Mouse (Mus musculus): ENCODE results near the gene Camta1.
A peak's percentile ranks its signal among the peaks of the same experiment; 100 is the strongest.

Camta1 gene

GRCm38 (mm10) chr4:151786946-151787705 is 74.5 kb downstream of the Camta1 start:
- no peak for DNase-seq (ENCODE audit: inconsistent age in 2 of 2, low spot score in 1 of 2)

- no peak for DNase-seq (ENCODE audit: inconsistent age in 2 of 2, low spot score in 1 of 2)
These were observed 81.2 kb downstream of the Camta1 start for GRCm38 (mm10) chr4:151780511-151780910.

- DNase-seq (ENCODE audit: inconsistent age in 2 of 2, low spot score in 1 of 2): no peak
These were observed 81.7 kb downstream of the Camta1 start for GRCm38 (mm10) chr4:151779962-151780459.

- peak in 1 of 2 experiments; percentile 55 for DNase-seq (ENCODE audit: inconsistent age in 2 of 2, low spot score in 1 of 2)
These were observed 83.2 kb downstream of the Camta1 start for GRCm38 (mm10) chr4:151778511-151778910.

GRCm38 (mm10) chr4:151777451-151777850 is 84.2 kb downstream of the Camta1 start:
- no peak for DNase-seq (ENCODE audit: inconsistent age in 2 of 2, low spot score in 1 of 2)

GRCm38 (mm10) chr4:151775441-151775840 is 86.2 kb downstream of the Camta1 start:
- DNase-seq (ENCODE audit: inconsistent age in 2 of 2, low spot score in 1 of 2): no peak

GRCm38 (mm10) chr4:151773651-151774050 is 88.0 kb downstream of the Camta1 start:
- no peak for DNase-seq (ENCODE audit: inconsistent age in 2 of 2, low spot score in 1 of 2)

- no peak for DNase-seq (ENCODE audit: inconsistent age in 2 of 2, low spot score in 1 of 2)
These were observed 88.7 kb downstream of the Camta1 start for GRCm38 (mm10) chr4:151773007-151773406.

- DNase-seq (ENCODE audit: inconsistent age in 2 of 2, low spot score in 1 of 2): no peak
These were observed 91.0 kb downstream of the Camta1 start for GRCm38 (mm10) chr4:151770697-151771096.

GRCm38 (mm10) chr4:151767786-151768185 is 93.9 kb downstream of the Camta1 start:
- no peak for DNase-seq (ENCODE audit: inconsistent age in 2 of 2, low spot score in 1 of 2)

- no peak for DNase-seq (ENCODE audit: inconsistent age in 2 of 2, low spot score in 1 of 2)
These were observed 94.3 kb downstream of the Camta1 start for GRCm38 (mm10) chr4:151767361-151767760.

GRCm38 (mm10) chr4:151765376-151765775 is 96.3 kb downstream of the Camta1 start:
- DNase-seq (ENCODE audit: inconsistent age in 2 of 2, low spot score in 1 of 2): no peak

GRCm38 (mm10) chr4:151763928-151764327 is 97.7 kb downstream of the Camta1 start:
- peak; percentile 13 to 53 for DNase-seq (ENCODE audit: inconsistent age in 2 of 2, low spot score in 1 of 2)

GRCm38 (mm10) chr4:151759095-151759494 is 102.6 kb downstream of the Camta1 start:
- DNase-seq (ENCODE audit: inconsistent age in 2 of 2, low spot score in 1 of 2): no peak

GRCm38 (mm10) chr4:151758337-151758736 is 103.3 kb downstream of the Camta1 start:
- no peak for DNase-seq (ENCODE audit: inconsistent age in 2 of 2, low spot score in 1 of 2)

- DNase-seq (ENCODE audit: inconsistent age in 2 of 2, low spot score in 1 of 2): no peak
These were observed 104.4 kb downstream of the Camta1 start for GRCm38 (mm10) chr4:151757261-151757660.

- DNase-seq (ENCODE audit: inconsistent age in 2 of 2, low spot score in 1 of 2): peak in 1 of 2 experiments; percentile 46
These were observed 105.3 kb downstream of the Camta1 start for GRCm38 (mm10) chr4:151756400-151756799.

GRCm38 (mm10) chr4:151753231-151753630 is 108.4 kb downstream of the Camta1 start:
- peak; percentile 13 to 57 for DNase-seq (ENCODE audit: inconsistent age in 2 of 2, low spot score in 1 of 2)

GRCm38 (mm10) chr4:151752551-151752950 is 109.1 kb downstream of the Camta1 start:
- DNase-seq (ENCODE audit: inconsistent age in 2 of 2, low spot score in 1 of 2): no peak

GRCm38 (mm10) chr4:151751270-151751945 is 110.3 kb downstream of the Camta1 start:
- DNase-seq (ENCODE audit: inconsistent age in 2 of 2, low spot score in 1 of 2): peak in 1 of 2 experiments; percentile 55

- DNase-seq (ENCODE audit: inconsistent age in 2 of 2, low spot score in 1 of 2): no peak
These were observed 114.0 kb downstream of the Camta1 start for GRCm38 (mm10) chr4:151747723-151748122.

GRCm38 (mm10) chr4:151746002-151746606 is 115.6 kb downstream of the Camta1 start:
- DNase-seq (ENCODE audit: inconsistent age in 2 of 2, low spot score in 1 of 2): no peak
